ENCODE assay signal across 23 mouse cellular contexts in genomic region chr2:135114501-135115128, GRCm38 (mm10).
DNase-seq lines count a peak whose midpoint lies in the region; ATAC-seq lines count a peak whose summit lies in the region.
"Had no signal": no experiment of that assay in that cellular context is flagged by ENCODE, and none has a peak within 500 bp of the region (broad histone marks: within the 10 kb centered on the region; RNA-seq: fewer than 3 reads in every experiment).

No protein-coding gene starts in this region.

- H3K9me3 ChIP-seq in forebrain, embryonic 14.5 days (replicated peaks; ENCODE audit: control insufficient read depth, low read length): no peaks in the 10 kb centered on the region
- no peaks in the 10 kb centered on the region for H3K9me3 ChIP-seq in forebrain, embryonic 11.5 days (ENCODE audit: control insufficient read depth, low read length)
- H3K9me3 ChIP-seq in neural tube, embryonic 13.5 days: no peaks in the 10 kb centered on the region
- no peaks in the 10 kb centered on the region for H3K9me3 ChIP-seq in neural tube, embryonic 15.5 days (replicated peaks)
- H3K9me3 ChIP-seq: G1E; intestine, embryonic 15.5 days had no signal

- H3K36me3 ChIP-seq in forebrain, embryonic 14.5 days (ENCODE audit: control insufficient read depth, insufficient read depth, low read length): no peaks in the 10 kb centered on the region
- no peaks in the 10 kb centered on the region for H3K36me3 ChIP-seq in forebrain, embryonic 11.5 days (ENCODE audit: control insufficient read depth, insufficient read depth, low read length)
- H3K36me3 ChIP-seq in neural tube, embryonic 13.5 days: no peaks in the 10 kb centered on the region
- no peaks in the 10 kb centered on the region for H3K36me3 ChIP-seq in neural tube, embryonic 15.5 days
- H3K36me3 ChIP-seq: G1E; intestine, embryonic 15.5 days had no signal

- 67% methylated on average over 3 of the region's 3 CpGs for WGBS in forebrain, embryonic 14.5 days
- WGBS in forebrain, embryonic 11.5 days: 82% methylated on average over 3 of the region's 3 CpGs
- 58% methylated on average over 3 of the region's 3 CpGs for WGBS in neural tube, embryonic 13.5 days
- WGBS in neural tube, embryonic 15.5 days: 56% methylated on average over 3 of the region's 3 CpGs

- H3K4me3 ChIP-seq in forebrain, embryonic 14.5 days (ENCODE audit: low read depth, low read length): no peak overlapping the region
- H3K4me3 ChIP-seq in forebrain, embryonic 11.5 days (ENCODE audit: low read depth, low read length): no peak overlapping the region
- no peak overlapping the region for H3K4me3 ChIP-seq in neural tube, embryonic 13.5 days
- no peak overlapping the region for H3K4me3 ChIP-seq in neural tube, embryonic 15.5 days (replicated peaks)
- H3K4me3 ChIP-seq: gastrocnemius, adult 2 months; intestine, embryonic 15.5 days had no signal

- H3K4me1 ChIP-seq in forebrain, embryonic 14.5 days (ENCODE audit: control insufficient read depth, insufficient read depth, low read length): peaks cover 5% of the 10 kb centered on the region; the same call in 1 of the 2 replicates
- no peaks in the 10 kb centered on the region for H3K4me1 ChIP-seq in forebrain, embryonic 11.5 days (replicated peaks; ENCODE audit: control insufficient read depth, insufficient read depth, low read length)
- peaks cover 26% of the 10 kb centered on the region for H3K4me1 ChIP-seq in neural tube, embryonic 13.5 days (replicated peaks)
- H3K4me1 ChIP-seq in neural tube, embryonic 15.5 days: peaks cover 13% of the 10 kb centered on the region
- H3K4me1 ChIP-seq: intestine, embryonic 15.5 days had no signal

- no peak overlapping the region for H3K4me2 ChIP-seq in forebrain, embryonic 14.5 days (ENCODE audit: low read length)
- H3K4me2 ChIP-seq in forebrain, embryonic 11.5 days (ENCODE audit: low read depth, low read length, severe bottlenecking): no peak overlapping the region
- H3K4me2 ChIP-seq in neural tube, embryonic 13.5 days: no peak overlapping the region
- no peak overlapping the region for H3K4me2 ChIP-seq in neural tube, embryonic 15.5 days
- H3K4me2 ChIP-seq: heart, embryonic 11.5 days; intestine, embryonic 15.5 days had no signal

- no peak overlapping the region for H3K9ac ChIP-seq in forebrain, embryonic 14.5 days (ENCODE audit: low read length)
- H3K9ac ChIP-seq in forebrain, embryonic 11.5 days (ENCODE audit: low read length): no peak overlapping the region
- no peak overlapping the region for H3K9ac ChIP-seq in neural tube, embryonic 13.5 days
- no peak overlapping the region for H3K9ac ChIP-seq in neural tube, embryonic 15.5 days (replicated peaks)
- H3K9ac ChIP-seq: intestine, embryonic 15.5 days had no signal

- ATAC-seq in forebrain, embryonic 14.5 days: 0 out of 2 replicates have a peak, but pooled peaks have one; percentile 58
- ATAC-seq in forebrain, embryonic 11.5 days (replicated peaks; ENCODE audit: low FRiP score): no peak
- ATAC-seq in frontal cortex, adult (ENCODE audit: low TSS enrichment): peak; percentile 61; the same call in 1 of the 2 replicates
- peak; percentile 65 for ATAC-seq in neural tube, embryonic 13.5 days (ENCODE audit: low read depth)
- ATAC-seq in neural tube, embryonic 15.5 days (ENCODE audit: low FRiP score): no peak
- ATAC-seq: hindbrain, embryonic 16.5 days; intestine, embryonic 15.5 days; Patski had no signal

- H3K27ac ChIP-seq in forebrain, embryonic 14.5 days (ENCODE audit: low read depth, low read length): no peak overlapping the region
- H3K27ac ChIP-seq in forebrain, embryonic 11.5 days (ENCODE audit: low read depth, low read length): no peak overlapping the region
- H3K27ac ChIP-seq in neural tube, embryonic 13.5 days (replicated peaks): peak overlapping the region; percentile 20; the same call in 1 of the 2 replicates
- no peak overlapping the region for H3K27ac ChIP-seq in neural tube, embryonic 15.5 days (replicated peaks)
- H3K27ac ChIP-seq: gastrocnemius, adult 2 months; intestine, embryonic 15.5 days had no signal

- peak; percentile 28 for DNase-seq in forebrain, embryonic 14.5 days (ENCODE audit: low spot score)
- no peak for DNase-seq in forebrain, embryonic 11.5 days (ENCODE audit: low spot score)
- DNase-seq in frontal cortex, postnatal 25 days (ENCODE audit: low spot score in 2 of 2): no peak
- DNase-seq: adrenal gland, postnatal 10 days; adrenal gland, postnatal 36 days; B cell, adult 2 months; cerebellum, adult 18-20 months; cerebellum, adult 9-10 months; cerebellum, postnatal 14 days; gastrocnemius, adult 2 months; gastrocnemius, postnatal 14 days; heart, adult 11 months; kidney, adult 11 months; kidney, adult 8-10 months had no signal

- no peaks in the 10 kb centered on the region for H3K27me3 ChIP-seq in forebrain, embryonic 14.5 days (replicated peaks; ENCODE audit: control insufficient read depth, insufficient read depth, low read length)
- H3K27me3 ChIP-seq in forebrain, embryonic 11.5 days (ENCODE audit: control insufficient read depth, insufficient read depth, low read length): no peaks in the 10 kb centered on the region
- H3K27me3 ChIP-seq in neural tube, embryonic 13.5 days: no peaks in the 10 kb centered on the region
- no peaks in the 10 kb centered on the region for H3K27me3 ChIP-seq in neural tube, embryonic 15.5 days (replicated peaks)
- H3K27me3 ChIP-seq: CH12.LX; intestine, embryonic 15.5 days had no signal

Comparison
In these comparisons a context has a peak if more than half of its experiments do, and no peak if none do; other contexts are left out.
1. ATAC-seq: peak in forebrain, embryonic 14.5 days (single experiment), frontal cortex, adult (single experiment) and neural tube, embryonic 13.5 days (single experiment); none in forebrain, embryonic 11.5 days (single experiment) and neural tube, embryonic 15.5 days (single experiment).